Mouse (Mus musculus) C2C12 (cell line): ENCODE measurements around the gene Map3k14. TPM values are rescaled to one million over a fixed set of nuclear protein-coding genes. Genes with fewer than 3 reads are reported as not detected.

Experiments
- H3K27me3 ChIP-seq: one replicate; pipeline ENCODE4 v1.6.1; 2011; ENCODE audit not compliant: control insufficient read depth, insufficient read depth, insufficient read length
- H3K36me3 ChIP-seq: one replicate; pipeline ENCODE4 v1.6.1; 2011; ENCODE audit not compliant: control insufficient read depth, insufficient read depth
- H3K4me3 ChIP-seq: one replicate; pipeline ENCODE4 v1.5.1; 2011; ENCODE audit warnings: mild to moderate bottlenecking, control low read depth; ENCODE audit not compliant: poor library complexity, insufficient read depth, severe bottlenecking
- H3K79me2 ChIP-seq: one replicate; pipeline ENCODE4 v1.6.1; 2011; ENCODE audit not compliant: control insufficient read depth, insufficient read depth
- H3K79me3 ChIP-seq: one replicate; pipeline ENCODE4 v1.6.1; 2011; ENCODE audit warnings: low read depth, control low read depth
- H3ac ChIP-seq: one replicate; pipeline ENCODE3; 2011; ENCODE audit warnings: low read depth; ENCODE audit not compliant: control insufficient read depth, insufficient read length
- CEBPB ChIP-seq: IDR thresholded peaks from one replicate; pipeline ENCODE4 v1.6.1; 2011; ENCODE audit warnings: low read depth, mild to moderate bottlenecking, control low read depth, moderate library complexity
- CTCF ChIP-seq: IDR thresholded peaks from one replicate; pipeline ENCODE4 v1.5.1; 2011; ENCODE audit not compliant: control insufficient read depth, insufficient read depth, insufficient read length
- FOSL1 ChIP-seq: IDR thresholded peaks from one replicate; pipeline ENCODE4 v1.8.0; 2011; ENCODE audit warnings: mild to moderate bottlenecking, low read length; ENCODE audit not compliant: poor library complexity, insufficient read depth, severe bottlenecking
- MAX ChIP-seq: IDR thresholded peaks from one replicate; pipeline ENCODE4 v1.6.1; 2011; ENCODE audit warnings: mild to moderate bottlenecking, control low read depth
- MYOD1 ChIP-seq: IDR thresholded peaks from one replicate; pipeline ENCODE4 v1.6.1; 2011; ENCODE audit warnings: low read depth; ENCODE audit not compliant: control insufficient read depth, insufficient read length
- MYOG ChIP-seq: IDR thresholded peaks from one replicate; pipeline ENCODE4 v1.6.1; 2011; ENCODE audit not compliant: control insufficient read depth, insufficient read length; ENCODE audit errors: extremely low read depth
- USF1 ChIP-seq: IDR thresholded peaks from one replicate; pipeline ENCODE4 v1.6.1; 2011; ENCODE audit warnings: low read depth, mild to moderate bottlenecking, control low read depth, moderate library complexity
- polyA plus RNA-seq: library from polyadenylated mRNA; unstranded; fragments of >200 nt; fragmentation: generic; extraction: Trizol; gene quantifications from one replicate; pipeline ENCODE4 v1.2.1, GENCODE M21; 2012; ENCODE audit warnings: missing spikeins

Gene Map3k14
- polyA plus RNA-seq, 1 experiment: 9.7 TPM

DNA sequence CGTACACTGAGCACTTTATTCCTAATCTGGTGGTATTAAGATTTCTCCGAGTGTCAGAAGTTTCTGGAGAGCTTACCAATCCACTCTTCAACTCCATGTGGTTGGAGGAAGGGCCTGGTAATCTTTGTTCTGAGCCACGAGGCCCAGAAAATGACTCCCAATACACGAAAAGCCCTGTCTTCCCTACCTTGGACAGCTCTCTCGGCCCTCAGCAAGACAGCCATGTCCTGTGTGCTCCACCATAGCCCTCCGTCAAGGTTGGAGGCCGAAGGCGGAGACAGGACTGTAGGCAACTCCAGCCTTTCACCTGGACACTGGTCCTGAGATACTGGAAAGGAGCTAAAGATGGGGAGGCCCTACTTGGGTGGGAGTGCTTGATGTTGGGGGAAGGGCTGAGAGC, 57.0 kb downstream of the Map3k14 start:
- TF ChIP-seq CEBPB: no peak
- TF ChIP-seq MAX: no peak
- no peak for TF ChIP-seq USF1
- TF ChIP-seq CTCF: no peak
- TF ChIP-seq MYOD1: no peak
- TF ChIP-seq MYOG: no peak
- no peak for TF ChIP-seq FOSL1
- Histone ChIP-seq H3K79me3 (no peaks in the 10 kb centered on the region), H3K27me3 (no peaks in the 10 kb centered on the region), H3K79me2 (no peaks in the 10 kb centered on the region), H3K36me3 (no peaks in the 10 kb centered on the region), H3ac (no peak overlapping the region), H3K4me3 (no peak overlapping the region)

DNA sequence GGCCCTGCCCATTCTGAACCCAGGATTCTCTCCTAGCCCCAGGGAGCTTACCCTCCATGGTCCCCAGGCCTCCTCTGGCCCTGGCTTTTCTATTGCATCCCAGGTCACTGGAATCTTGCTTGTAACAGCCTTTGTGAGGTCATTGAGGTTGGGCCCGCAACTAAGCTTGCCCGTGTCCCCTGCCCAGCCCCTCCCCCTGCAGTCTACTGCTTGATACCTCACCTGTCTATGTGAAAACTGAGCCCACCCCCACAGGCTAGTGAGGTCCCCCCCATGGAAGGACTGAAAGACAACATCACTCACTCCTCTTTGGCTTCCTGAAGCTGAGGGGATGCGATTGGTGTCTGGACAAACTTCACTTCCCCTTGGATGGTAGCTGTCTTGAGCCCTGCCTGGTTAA, 58.8 kb downstream of the Map3k14 start, which contains the start of gene 1700023F06Rik:
TSS of gene 1700023F06Rik (minus strand) at position 101 of the 400 bp plus-strand sequence.
- Histone ChIP-seq H3K79me2 (no peaks in the 10 kb centered on the region), H3K36me3 (no peaks in the 10 kb centered on the region), H3K4me3 (no peak within 1 kb of the TSS), H3ac (no peak within 1 kb of the TSS), H3K79me3 (no peaks in the 10 kb centered on the region), H3K27me3 (no peaks in the 10 kb centered on the region)
- TF ChIP-seq MAX (no peak), CEBPB (no peak), MYOG (no peak), FOSL1 (no peak), CTCF (no peak)

DNA sequence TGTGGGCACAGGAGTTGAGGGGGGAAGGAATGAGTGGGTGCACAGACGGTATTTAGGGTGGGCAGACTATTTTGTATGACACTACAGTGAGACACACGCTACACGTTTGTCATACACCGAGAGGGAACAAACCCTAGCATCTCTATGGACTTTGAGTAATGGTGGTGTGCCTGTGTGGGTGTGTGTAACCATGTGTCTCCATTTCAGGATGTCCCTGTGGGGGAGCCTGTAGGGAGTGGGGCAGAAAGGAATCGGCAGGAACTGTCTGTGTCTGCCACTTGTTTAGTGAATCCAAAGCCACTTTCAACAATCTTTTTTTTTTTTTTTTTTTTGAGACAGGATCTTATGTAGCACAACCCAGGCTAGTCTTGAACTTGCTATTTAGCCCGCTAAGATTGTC, 61.1 kb downstream of the Map3k14 start:
- Histone ChIP-seq H3K79me3 (no peaks in the 10 kb centered on the region), H3K36me3 (no peaks in the 10 kb centered on the region), H3K79me2 (no peaks in the 10 kb centered on the region), H3ac (no peak overlapping the region), H3K27me3 (no peaks in the 10 kb centered on the region), H3K4me3 (no peak overlapping the region)
- TF ChIP-seq MAX: no peak
- TF ChIP-seq FOSL1: no peak
- TF ChIP-seq MYOD1: no peak
- no peak for TF ChIP-seq USF1
- no peak for TF ChIP-seq CTCF
- TF ChIP-seq CEBPB: no peak
- no peak for TF ChIP-seq MYOG

DNA sequence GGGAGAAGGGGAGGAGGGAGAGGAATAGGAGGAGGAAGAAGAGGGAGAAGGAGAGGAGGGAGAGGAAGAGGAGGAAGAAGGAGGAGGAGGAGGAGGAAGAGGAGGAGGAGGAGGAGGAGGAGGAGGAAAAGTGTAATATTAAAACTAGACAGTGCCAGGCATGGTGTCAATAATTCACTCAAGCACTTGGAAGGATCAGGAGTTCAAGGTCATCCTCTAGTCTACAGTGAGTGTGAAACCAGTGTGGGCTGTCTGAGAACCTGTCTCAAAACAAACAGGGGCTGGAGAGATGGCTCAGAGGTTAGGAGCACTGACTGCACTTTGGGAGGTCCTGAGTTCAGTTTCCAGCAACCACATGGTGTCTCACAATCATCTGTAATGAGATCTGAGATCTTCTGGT, 64.9 kb downstream of the Map3k14 start:
- H3K79me2 ChIP-seq: no peaks in the 10 kb centered on the region
- H3K79me3 ChIP-seq: no peaks in the 10 kb centered on the region
- no peak overlapping the region for H3ac ChIP-seq
- TF ChIP-seq MYOD1 (no peak), USF1 (no peak), CEBPB (no peak), CTCF (no peak), FOSL1 (no peak), MYOG (no peak), MAX (no peak)
- no peak overlapping the region for H3K4me3 ChIP-seq
- H3K36me3 ChIP-seq: no peaks in the 10 kb centered on the region
- peaks cover 7% of the 10 kb centered on the region for H3K27me3 ChIP-seq

DNA sequence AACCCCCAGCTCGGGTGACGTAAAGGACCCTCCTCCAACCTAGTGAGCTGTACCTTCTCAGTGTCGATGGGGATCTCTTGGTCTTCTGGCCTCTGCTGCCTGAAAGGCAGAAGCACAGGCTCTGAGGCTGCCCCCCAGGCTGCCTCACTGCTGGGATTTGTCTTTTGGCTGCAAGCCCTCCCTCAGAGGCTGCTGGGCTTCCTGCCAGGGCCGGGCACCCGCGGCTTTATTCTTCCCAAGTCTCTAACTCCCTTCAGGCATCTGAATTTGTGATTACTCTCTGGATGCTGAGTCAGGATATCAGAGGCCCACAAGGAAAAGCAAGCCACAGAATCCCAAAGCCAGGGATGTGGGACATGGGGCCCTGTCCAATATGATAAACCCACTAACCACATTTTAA, 65.6 kb downstream of the Map3k14 start:
- Histone ChIP-seq H3K4me3 (no peak overlapping the region), H3K79me3 (no peaks in the 10 kb centered on the region), H3K27me3 (peaks cover 7% of the 10 kb centered on the region), H3K79me2 (no peaks in the 10 kb centered on the region), H3ac (no peak overlapping the region), H3K36me3 (no peaks in the 10 kb centered on the region)
- TF ChIP-seq CEBPB (no peak), MAX (peak; percentile 52), MYOD1 (no peak), USF1 (no peak), MYOG (no peak)

DNA sequence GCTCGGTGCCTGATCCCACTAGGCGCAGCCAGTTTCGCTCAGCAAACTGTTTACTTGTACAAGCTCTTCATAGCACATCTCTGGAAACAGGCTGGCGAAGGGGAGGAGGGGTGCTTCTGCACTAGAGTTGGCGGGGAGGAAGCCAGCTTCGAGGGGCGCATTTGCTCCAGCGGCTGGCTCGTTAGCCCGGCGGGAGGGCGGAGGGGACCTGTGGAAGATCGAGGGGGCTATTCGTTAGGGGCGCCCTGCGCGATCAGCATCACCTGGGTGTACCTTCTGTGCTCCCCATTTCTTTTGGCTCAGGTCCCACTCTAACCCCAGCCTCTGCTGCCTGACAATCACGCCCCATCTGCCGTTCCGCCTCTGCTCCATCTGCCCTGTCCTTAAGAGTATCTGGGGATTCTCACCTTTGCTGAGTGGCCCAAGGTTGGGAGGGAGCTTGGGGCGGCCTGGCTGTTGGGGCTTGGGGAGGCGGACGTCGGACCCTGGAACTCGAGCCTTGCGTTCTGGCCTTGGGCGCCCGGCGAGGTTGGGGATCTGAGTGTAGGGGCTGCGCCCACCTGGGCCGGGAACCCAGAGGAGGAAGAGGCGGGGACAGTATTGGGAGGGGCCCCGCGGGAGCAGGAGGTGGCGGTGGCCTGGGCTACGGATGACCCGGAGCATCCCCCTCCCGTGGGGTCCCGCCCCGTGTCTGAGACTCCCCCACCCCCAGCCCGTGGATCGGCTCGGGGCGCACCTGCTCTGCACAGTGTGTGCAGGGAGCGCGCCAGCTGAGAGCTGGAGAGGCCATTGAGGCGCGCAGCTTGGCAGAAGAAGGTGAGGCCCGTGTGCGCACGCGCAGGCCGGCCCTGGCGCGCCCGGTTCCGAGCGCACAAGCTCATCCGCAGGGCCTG, 68.1 kb downstream of the Map3k14 start:
- Histone ChIP-seq H3K79me2 (no peaks in the 10 kb centered on the region), H3K36me3 (no peaks in the 10 kb centered on the region), H3ac (no peak overlapping the region), H3K27me3 (peaks cover 7% of the 10 kb centered on the region), H3K79me3 (no peaks in the 10 kb centered on the region), H3K4me3 (no peak overlapping the region)
- TF ChIP-seq MAX (no peak), USF1 (no peak), MYOD1 (no peak), CEBPB (no peak), MYOG (no peak), FOSL1 (no peak), CTCF (no peak)
